8 mouse cellular contexts compared by ENCODE assay signal in genomic region chr14:50870805-50871143, GRCm38 (mm10). TPM values are rescaled to one million over a fixed set of nuclear protein-coding genes. Genes with fewer than 3 reads are reported as not detected.
DNase-seq lines count a peak whose midpoint lies in the region; ATAC-seq and TF ChIP-seq lines count a peak whose summit lies in the region.

No protein-coding gene starts in this region.

- 23% methylated on average over 5 of the region's 5 CpGs for WGBS in kidney, embryonic 14.5 days
- 31% methylated on average over 5 of the region's 5 CpGs for WGBS in intestine, postnatal 0 days
- WGBS in midbrain, embryonic 14.5 days: 28% methylated on average over 5 of the region's 5 CpGs

- no peak; the same call in 1 of the 2 replicates for ATAC-seq in kidney, embryonic 14.5 days (ENCODE audit: low FRiP score, low TSS enrichment)
- ATAC-seq in intestine, postnatal 0 days: no peak
- 0 out of 2 replicates have a peak, but pooled peaks have one; percentile 9 for ATAC-seq in midbrain, embryonic 14.5 days (ENCODE audit: low FRiP score, low TSS enrichment)
- ATAC-seq in megakaryocyte-erythroid progenitor cell, adult 5-6 weeks (replicated peaks; ENCODE audit: low FRiP score, low TSS enrichment, poor library complexity, severe bottlenecking): no peak

- no peaks in the 10 kb centered on the region for H3K4me1 ChIP-seq in kidney, embryonic 14.5 days (ENCODE audit: control insufficient read depth, insufficient read depth, low read length)
- H3K4me1 ChIP-seq in cortical plate, adult 2 months (ENCODE audit: control insufficient read depth, insufficient read depth, low read length): no peaks in the 10 kb centered on the region
- peaks cover 8% of the 10 kb centered on the region; the same call in 1 of the 2 replicates for H3K4me1 ChIP-seq in intestine, postnatal 0 days (replicated peaks; ENCODE audit: control insufficient read depth, insufficient read depth, low read length)
- peaks cover 3% of the 10 kb centered on the region; the same call in 1 of the 2 replicates for H3K4me1 ChIP-seq in midbrain, embryonic 14.5 days (ENCODE audit: control insufficient read depth, insufficient read depth, low read length)

- no peaks in the 10 kb centered on the region for H3K36me3 ChIP-seq in kidney, embryonic 14.5 days (ENCODE audit: control insufficient read depth, insufficient read depth, low read length)
- peaks cover 13% of the 10 kb centered on the region; the same call in 1 of the 2 replicates for H3K36me3 ChIP-seq in intestine, postnatal 0 days (ENCODE audit: control insufficient read depth, insufficient read depth)
- H3K36me3 ChIP-seq in midbrain, embryonic 14.5 days (ENCODE audit: control insufficient read depth, insufficient read depth, low read length): no peaks in the 10 kb centered on the region

- no peaks in the 10 kb centered on the region for H3K27me3 ChIP-seq in kidney, embryonic 14.5 days (ENCODE audit: control insufficient read depth, insufficient read depth, low read length)
- H3K27me3 ChIP-seq in intestine, postnatal 0 days (replicated peaks; ENCODE audit: control insufficient read depth, insufficient read depth, low read length): no peaks in the 10 kb centered on the region
- H3K27me3 ChIP-seq in midbrain, embryonic 14.5 days (ENCODE audit: control insufficient read depth, insufficient read depth, low read length): no peaks in the 10 kb centered on the region

- peak overlapping the region; percentile 59 for H3K4me2 ChIP-seq in kidney, embryonic 14.5 days (replicated peaks; ENCODE audit: low read depth, low read length)
- H3K4me2 ChIP-seq in intestine, postnatal 0 days (replicated peaks; ENCODE audit: low read depth): peak overlapping the region; percentile 77
- peak overlapping the region; percentile 73 for H3K4me2 ChIP-seq in midbrain, embryonic 14.5 days (ENCODE audit: low read length)

- H3K9ac ChIP-seq in kidney, embryonic 14.5 days (ENCODE audit: low read depth, low read length): peak overlapping the region; percentile 62; the same call in 1 of the 2 replicates
- H3K9ac ChIP-seq in intestine, postnatal 0 days (ENCODE audit: low read depth, low read length): peak overlapping the region; percentile 64; the same call in 1 of the 2 replicates
- H3K9ac ChIP-seq in midbrain, embryonic 14.5 days (replicated peaks; ENCODE audit: low read length): peak overlapping the region; percentile 55

- no peak for TF ChIP-seq CTCF in cortical plate, adult 2 months (IDR thresholded peaks at IDR 0.05; ENCODE audit: extremely low read depth, insufficient read depth, low read length)
- no peak for TF ChIP-seq CTCF in intestine, postnatal 0 days (IDR thresholded peaks at IDR 0.05; ENCODE audit: low read depth)

- no peak overlapping the region for H3K27ac ChIP-seq in kidney, embryonic 14.5 days (ENCODE audit: low read depth, low read length)
- no peak overlapping the region for H3K27ac ChIP-seq in cortical plate, adult 2 months (ENCODE audit: insufficient read depth, low read length)
- H3K27ac ChIP-seq in intestine, postnatal 0 days (ENCODE audit: low read depth, low read length): peak overlapping the region; percentile 97
- no peak overlapping the region for H3K27ac ChIP-seq in midbrain, embryonic 14.5 days (replicated peaks; ENCODE audit: low read depth, low read length)

- no peaks in the 10 kb centered on the region for H3K9me3 ChIP-seq in kidney, embryonic 14.5 days (ENCODE audit: control insufficient read depth, low read length)
- no peaks in the 10 kb centered on the region for H3K9me3 ChIP-seq in intestine, postnatal 0 days (ENCODE audit: control insufficient read depth)
- H3K9me3 ChIP-seq in midbrain, embryonic 14.5 days (ENCODE audit: control insufficient read depth, low read length): no peaks in the 10 kb centered on the region

- no peak for DNase-seq in kidney, adult 8-10 months
- no peak for DNase-seq in midbrain, embryonic 14.5 days
- no peak for DNase-seq in adipocyte (ENCODE audit: low spot score)
- no peak for DNase-seq in embryo, embryonic 10.5 days (ENCODE audit: low spot score)

- TF ChIP-seq POLR2A in cortical plate, adult 2 months (IDR thresholded peaks at IDR 0.05; ENCODE audit: extremely low read depth, insufficient read depth, low read length): no peak

- H3K4me3 ChIP-seq in kidney, embryonic 14.5 days (ENCODE audit: low read length): peak overlapping the region; percentile 56
- H3K4me3 ChIP-seq in cortical plate, adult 2 months (ENCODE audit: insufficient read depth, low read length): peak overlapping the region; percentile 80
- peak overlapping the region; percentile 63 for H3K4me3 ChIP-seq in intestine, postnatal 0 days (ENCODE audit: low read depth, low read length)
- H3K4me3 ChIP-seq in midbrain, embryonic 14.5 days (replicated peaks; ENCODE audit: low read depth, low read length): peak overlapping the region; percentile 49

RNA-seq across cellular contexts. Expression of gene Tep1, which starts 0.4 kb away (rescaled TPM):
- 10.3 and 10.6 TPM in 2 replicates for polyA plus RNA-seq in kidney, embryonic 14.5 days (2014; fragmentation: Nextera tagmentation; extraction: Ambion mirVana)
- polyA plus RNA-seq in cortical plate, adult 2 months (2012; rRNA removed): 4.4 and 4.6 TPM in 2 replicates
- polyA plus RNA-seq in intestine, postnatal 0 days (2015; fragmentation: Nextera tagmentation; extraction: Ambion mirVana): 23.7 and 23.8 TPM in 2 replicates
- 2.0 and 3.4 TPM in 2 replicates for polyA plus RNA-seq in midbrain, embryonic 14.5 days (2014; fragmentation: Nextera tagmentation; extraction: Ambion mirVana)
- total RNA-seq in megakaryocyte-erythroid progenitor cell, adult 5-6 weeks (2014; fragmentation: Nextera tagmentation): 11.1 and 25.3 TPM in 2 replicates
- total RNA-seq in megakaryocyte-erythroid progenitor cell, adult 5-6 weeks (2017): 2.7 and 9.1 TPM in 2 replicates

RNA-seq across cellular contexts. Expression of gene Klhl33, which starts 26.5 kb away (rescaled TPM):
- polyA plus RNA-seq in kidney, embryonic 14.5 days (2014; fragmentation: Nextera tagmentation; extraction: Ambion mirVana): 0.11 and 0.20 TPM in 2 replicates
- 4.1 and 5.1 TPM in 2 replicates for polyA plus RNA-seq in cortical plate, adult 2 months (2012; rRNA removed)
- 0.09 and 0.17 TPM in 2 replicates for polyA plus RNA-seq in intestine, postnatal 0 days (2015; fragmentation: Nextera tagmentation; extraction: Ambion mirVana)
- 0.76 and 1.4 TPM in 2 replicates for polyA plus RNA-seq in midbrain, embryonic 14.5 days (2014; fragmentation: Nextera tagmentation; extraction: Ambion mirVana)
- total RNA-seq in megakaryocyte-erythroid progenitor cell, adult 5-6 weeks (2014; fragmentation: Nextera tagmentation): not detected in 2 replicates
- not detected in 2 replicates for total RNA-seq in megakaryocyte-erythroid progenitor cell, adult 5-6 weeks (2017)

RNA-seq across cellular contexts. Expression of gene Osgep, which starts 53.9 kb away (rescaled TPM):
- 168 and 198 TPM in 2 replicates for polyA plus RNA-seq in kidney, embryonic 14.5 days (2014; fragmentation: Nextera tagmentation; extraction: Ambion mirVana)
- polyA plus RNA-seq in cortical plate, adult 2 months (2012; rRNA removed): 61.2 and 62.6 TPM in 2 replicates
- 56.8 and 57.8 TPM in 2 replicates for polyA plus RNA-seq in intestine, postnatal 0 days (2015; fragmentation: Nextera tagmentation; extraction: Ambion mirVana)
- polyA plus RNA-seq in midbrain, embryonic 14.5 days (2014; fragmentation: Nextera tagmentation; extraction: Ambion mirVana): 110 and 116 TPM in 2 replicates
- total RNA-seq in megakaryocyte-erythroid progenitor cell, adult 5-6 weeks (2014; fragmentation: Nextera tagmentation): 76.3 and 83.3 TPM in 2 replicates
- 80.5 and 105 TPM in 2 replicates for total RNA-seq in megakaryocyte-erythroid progenitor cell, adult 5-6 weeks (2017)

RNA-seq across cellular contexts. Expression of gene Apex1, which starts 54.0 kb away (rescaled TPM):
- 354 and 419 TPM in 2 replicates for polyA plus RNA-seq in kidney, embryonic 14.5 days (2014; fragmentation: Nextera tagmentation; extraction: Ambion mirVana)
- polyA plus RNA-seq in cortical plate, adult 2 months (2012; rRNA removed): 57.6 and 62.4 TPM in 2 replicates
- 71.0 and 74.1 TPM in 2 replicates for polyA plus RNA-seq in intestine, postnatal 0 days (2015; fragmentation: Nextera tagmentation; extraction: Ambion mirVana)
- 223 and 227 TPM in 2 replicates for polyA plus RNA-seq in midbrain, embryonic 14.5 days (2014; fragmentation: Nextera tagmentation; extraction: Ambion mirVana)
- 152 and 166 TPM in 2 replicates for total RNA-seq in megakaryocyte-erythroid progenitor cell, adult 5-6 weeks (2014; fragmentation: Nextera tagmentation)
- 202 and 220 TPM in 2 replicates for total RNA-seq in megakaryocyte-erythroid progenitor cell, adult 5-6 weeks (2017)

RNA-seq across cellular contexts. Expression of gene Pip4p1, which starts 59.9 kb away (rescaled TPM):
- 40.1 and 63.0 TPM in 2 replicates for polyA plus RNA-seq in kidney, embryonic 14.5 days (2014; fragmentation: Nextera tagmentation; extraction: Ambion mirVana)
- 169 and 177 TPM in 2 replicates for polyA plus RNA-seq in cortical plate, adult 2 months (2012; rRNA removed)
- polyA plus RNA-seq in intestine, postnatal 0 days (2015; fragmentation: Nextera tagmentation; extraction: Ambion mirVana): 51.2 and 51.4 TPM in 2 replicates
- 90.3 and 119 TPM in 2 replicates for polyA plus RNA-seq in midbrain, embryonic 14.5 days (2014; fragmentation: Nextera tagmentation; extraction: Ambion mirVana)
- 12.6 and 21.0 TPM in 2 replicates for total RNA-seq in megakaryocyte-erythroid progenitor cell, adult 5-6 weeks (2014; fragmentation: Nextera tagmentation)
- total RNA-seq in megakaryocyte-erythroid progenitor cell, adult 5-6 weeks (2017): 10.9 and 12.6 TPM in 2 replicates
